Mouse (Mus musculus) cortical plate, adult 2 months (tissue): Measurements from ENCODE around the gene Fgf22. TPM values are rescaled to one million over a fixed set of nuclear protein-coding genes. Genes with fewer than 3 reads are reported as not detected.

Experiments
- H3K27ac ChIP-seq: fragments of 200-500 bp; 2 replicates; pipeline ENCODE4 v1.5.1; 2012; ENCODE audit warnings: low read length, control low read depth, inconsistent platforms; ENCODE audit not compliant: insufficient read depth
- H3K4me1 ChIP-seq: fragments of 200-500 bp; 2 replicates; pipeline ENCODE4 v1.6.1; 2011; ENCODE audit warnings: low read length; ENCODE audit not compliant: control insufficient read depth, insufficient read depth
- H3K4me3 ChIP-seq: fragments of 200-500 bp; 2 replicates; pipeline ENCODE4 v1.5.1; 2011; ENCODE audit warnings: mild to moderate bottlenecking, low read length, control low read depth; ENCODE audit not compliant: insufficient read depth
- CTCF ChIP-seq: fragments of 200-500 bp; IDR thresholded peaks from 2 replicates; pipeline ENCODE4 v1.5.1; 2011; ENCODE audit warnings: mild to moderate bottlenecking, control low read depth, low read length; ENCODE audit not compliant: insufficient read depth; ENCODE audit errors: extremely low read depth
- POLR2A ChIP-seq: fragments of 200-500 bp; IDR thresholded peaks from 2 replicates; pipeline ENCODE4 v1.6.1; 2011; ENCODE audit warnings: mild to moderate bottlenecking, low read length, control low read depth; ENCODE audit not compliant: insufficient read depth; ENCODE audit errors: extremely low read depth
- polyA plus RNA-seq: library from polyadenylated mRNA; depleted of rRNA; stranded (reverse); fragments of >200 nt; gene quantifications from 2 replicates; pipeline ENCODE4 v1.2.3, GENCODE M21; 2012; rRNA removed

Gene Fgf22
- polyA plus RNA-seq, 1 experiment: 6.5 TPM

DNA sequence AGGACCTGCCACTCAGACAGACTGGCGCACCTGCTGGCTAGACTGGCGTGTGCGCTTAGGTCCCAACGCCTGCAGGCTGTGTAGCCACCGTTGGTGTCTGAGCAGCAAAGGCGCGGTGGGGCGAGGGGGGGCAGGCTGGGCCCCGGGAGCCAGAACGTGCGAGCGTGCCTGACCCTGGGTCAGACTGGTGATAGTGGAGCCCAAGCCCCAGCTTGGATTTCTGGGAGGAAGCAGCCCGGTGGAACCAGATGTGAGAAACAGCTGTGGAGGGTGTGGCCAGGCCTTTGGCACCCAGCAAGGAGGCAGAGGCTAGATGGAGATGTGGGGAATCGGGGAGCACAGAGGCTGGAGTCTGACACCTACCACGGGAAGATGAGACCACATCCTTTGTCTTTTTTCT is 42.5 kb downstream of the Fgf22 start:
- Histone ChIP-seq H3K4me1 (peaks cover 12% of the 10 kb centered on the region; the same call in 1 of the 2 replicates), H3K4me3 (no peak overlapping the region), H3K27ac (no peak overlapping the region)
- TF ChIP-seq POLR2A (no peak), CTCF (no peak)

DNA sequence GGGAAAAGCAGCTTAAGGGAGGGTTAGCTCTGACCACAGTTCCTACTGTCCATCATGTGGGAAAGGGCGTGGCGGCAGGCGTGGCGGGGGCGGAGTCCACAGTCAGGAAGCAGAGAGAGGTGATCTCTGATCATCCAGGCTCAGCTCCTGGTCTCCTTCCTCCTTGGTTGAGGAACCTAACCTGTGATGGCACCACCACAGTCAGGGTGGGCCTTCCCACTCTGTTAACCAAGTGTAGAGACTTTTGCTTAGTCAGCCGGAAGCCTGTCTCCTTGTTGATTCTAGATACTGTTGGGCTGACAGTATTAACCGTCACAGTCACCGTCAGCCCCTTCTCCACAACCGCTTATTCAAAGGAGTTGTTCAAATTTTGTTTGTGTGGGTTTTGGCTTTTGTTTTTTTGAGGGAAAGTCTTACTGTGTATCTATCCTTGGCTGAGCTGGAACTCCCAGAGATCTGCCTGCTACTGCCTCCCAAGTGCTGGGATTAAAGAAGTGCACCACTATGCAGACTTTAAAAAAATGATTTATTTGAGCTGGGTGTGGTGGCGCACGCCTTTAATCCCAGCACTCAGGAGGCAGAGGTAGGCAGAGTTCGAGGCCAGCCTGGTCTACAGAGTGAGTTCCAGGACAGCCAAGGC is 43.5 kb downstream of the Fgf22 start:
- Histone ChIP-seq H3K27ac (no peak overlapping the region), H3K4me1 (peaks cover 19% of the 10 kb centered on the region), H3K4me3 (no peak overlapping the region)
- no peak for TF ChIP-seq POLR2A
- TF ChIP-seq CTCF: no peak

DNA sequence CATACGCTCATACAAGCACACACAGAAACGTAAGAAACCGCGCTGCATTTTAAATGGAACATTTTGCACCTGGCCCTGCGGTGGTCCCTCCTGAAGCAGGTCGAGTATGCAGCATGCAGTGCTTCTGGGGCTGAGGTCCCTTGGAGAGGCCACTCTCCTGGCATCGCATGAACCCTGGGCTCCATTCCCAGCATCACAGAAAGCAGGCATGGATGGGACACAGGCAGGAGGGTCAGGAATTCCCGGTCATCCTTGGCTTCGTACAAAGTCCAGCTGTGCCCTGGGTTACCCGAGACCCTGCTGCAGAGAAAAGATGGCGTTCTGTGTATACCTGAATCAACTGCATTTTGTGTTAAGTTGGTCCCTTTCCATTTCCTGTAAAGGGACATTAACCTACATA is 45.6 kb downstream of the Fgf22 start:
- Histone ChIP-seq H3K4me1 (peaks cover 21% of the 10 kb centered on the region), H3K4me3 (no peak overlapping the region), H3K27ac (no peak overlapping the region)
- TF ChIP-seq POLR2A (no peak), CTCF (no peak)

DNA sequence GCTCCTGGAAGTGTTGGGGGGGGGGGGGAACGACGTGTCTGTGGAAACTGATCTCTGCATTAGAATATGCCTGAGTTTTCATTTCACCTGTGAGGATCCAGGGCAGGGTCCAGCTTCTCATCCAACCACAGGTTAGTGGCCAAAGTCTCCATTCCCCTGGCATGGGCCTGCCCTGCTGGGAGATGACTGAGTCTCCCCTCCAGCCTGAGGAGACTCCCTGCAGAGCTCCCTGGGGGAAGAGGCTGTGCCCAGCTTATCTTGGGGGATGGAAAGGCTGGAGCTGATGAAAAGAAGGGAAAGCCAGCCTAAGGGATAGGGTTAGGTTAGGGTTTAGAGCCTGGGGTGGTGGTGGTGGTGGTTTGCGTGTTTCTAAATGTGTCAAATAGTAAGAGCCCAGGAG is 47.0 kb downstream of the Fgf22 start:
- H3K4me3 ChIP-seq: no peak overlapping the region

DNA sequence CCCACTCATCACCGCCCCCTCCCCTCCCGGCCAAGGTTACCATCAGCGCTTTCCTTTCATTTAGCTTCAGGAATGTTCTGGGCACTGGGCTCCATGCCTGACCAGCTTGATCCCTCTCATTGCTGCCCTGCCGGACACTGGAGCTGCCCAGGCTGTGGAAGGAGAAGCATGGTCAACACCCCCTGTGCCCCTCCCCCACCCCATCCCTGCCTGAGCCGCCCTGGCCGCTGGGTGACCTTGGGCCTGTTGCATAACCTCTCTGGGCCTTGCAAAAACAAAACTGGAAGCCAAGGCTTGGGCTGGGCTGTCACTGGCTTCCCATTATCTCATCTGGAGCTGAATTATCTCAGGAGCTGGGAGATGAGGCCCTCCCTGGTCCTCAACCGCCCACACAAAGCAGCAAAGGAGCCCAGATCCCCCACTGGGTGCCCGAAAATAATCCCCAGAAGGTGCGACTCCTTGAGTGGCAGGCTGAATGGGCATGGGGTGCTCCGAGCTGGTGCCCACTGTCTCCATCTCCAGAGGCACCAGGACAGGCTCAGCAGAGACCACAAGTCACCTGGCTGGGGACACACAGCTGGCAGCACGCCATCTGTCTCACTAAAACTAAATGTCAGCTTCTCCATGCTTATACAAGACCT is 47.6 kb downstream of the Fgf22 start:
- TF ChIP-seq CTCF (no peak), POLR2A (no peak)
- H3K4me1 ChIP-seq: peaks cover 23% of the 10 kb centered on the region
- peak overlapping the region; percentile 97 for H3K27ac ChIP-seq
- no peak overlapping the region for H3K4me3 ChIP-seq

More for the DNA sequence above, 47.0 kb downstream of the Fgf22 start:
- Histone ChIP-seq H3K27ac (peak overlapping the region; percentile 97), H3K4me1 (peaks cover 23% of the 10 kb centered on the region)
- TF ChIP-seq CTCF: no peak
- TF ChIP-seq POLR2A: no peak

DNA sequence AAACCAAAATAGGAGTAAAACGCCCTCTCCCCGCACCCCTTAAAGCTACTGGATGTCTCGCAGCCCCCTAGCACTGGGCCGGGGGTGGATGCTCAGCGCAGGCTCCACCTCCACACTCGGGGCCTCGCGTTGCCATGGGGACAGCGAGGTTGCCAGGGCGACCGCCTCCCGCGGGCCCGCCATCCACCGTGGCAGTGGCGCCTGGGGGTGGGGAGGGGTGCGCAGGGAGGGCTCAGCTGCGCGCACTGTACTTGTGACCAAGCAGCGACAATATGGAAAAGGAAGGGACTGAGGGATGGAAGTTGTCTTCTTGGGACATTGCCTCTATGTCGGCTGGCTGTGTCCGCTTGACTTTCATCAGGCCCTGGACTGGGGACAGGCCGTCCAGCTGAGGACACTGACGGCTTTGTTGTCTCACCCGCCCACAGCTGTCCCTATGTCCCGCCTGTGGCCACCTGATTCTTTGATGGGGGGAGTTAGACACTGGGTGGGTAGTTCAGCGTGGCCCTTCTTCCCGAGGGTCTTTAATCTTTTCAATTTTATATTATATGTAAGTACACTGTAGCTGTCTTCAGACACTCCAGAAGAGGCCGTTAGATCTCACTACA is 48.9 kb downstream of the Fgf22 start:
- Histone ChIP-seq H3K4me3 (0 out of 2 replicates have a peak overlapping the region, but pooled peaks have one; percentile 1), H3K4me1 (peaks cover 22% of the 10 kb centered on the region), H3K27ac (peak overlapping the region; percentile 97)
- no peak for TF ChIP-seq CTCF
- 0 out of 2 replicates have a peak, but pooled peaks have one; percentile 29 for TF ChIP-seq POLR2A

DNA sequence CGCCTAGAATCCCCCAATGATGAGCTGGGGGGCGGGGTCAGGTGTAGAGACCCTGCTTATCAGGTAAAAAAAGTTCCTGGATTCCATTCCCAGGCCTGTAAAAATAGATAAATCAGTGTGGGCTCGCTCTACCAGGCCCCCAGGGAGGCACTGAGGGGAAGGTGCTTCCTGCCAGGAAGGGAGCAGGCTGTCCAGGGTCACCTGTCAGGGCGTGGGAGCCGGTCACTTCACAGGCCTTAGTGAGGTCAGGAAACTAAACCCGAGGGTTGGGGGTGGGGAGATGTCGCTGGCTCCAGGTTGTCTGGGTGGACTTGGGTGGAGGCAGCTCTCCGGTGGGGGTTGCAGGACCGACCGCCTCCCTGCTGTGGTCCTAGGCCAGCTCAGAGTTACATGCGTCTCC is 50.8 kb downstream of the Fgf22 start:
- H3K4me1 ChIP-seq: peaks cover 20% of the 10 kb centered on the region
- no peak overlapping the region for H3K4me3 ChIP-seq
- H3K27ac ChIP-seq: peak overlapping the region; percentile 20
- TF ChIP-seq POLR2A (no peak), CTCF (no peak)

DNA sequence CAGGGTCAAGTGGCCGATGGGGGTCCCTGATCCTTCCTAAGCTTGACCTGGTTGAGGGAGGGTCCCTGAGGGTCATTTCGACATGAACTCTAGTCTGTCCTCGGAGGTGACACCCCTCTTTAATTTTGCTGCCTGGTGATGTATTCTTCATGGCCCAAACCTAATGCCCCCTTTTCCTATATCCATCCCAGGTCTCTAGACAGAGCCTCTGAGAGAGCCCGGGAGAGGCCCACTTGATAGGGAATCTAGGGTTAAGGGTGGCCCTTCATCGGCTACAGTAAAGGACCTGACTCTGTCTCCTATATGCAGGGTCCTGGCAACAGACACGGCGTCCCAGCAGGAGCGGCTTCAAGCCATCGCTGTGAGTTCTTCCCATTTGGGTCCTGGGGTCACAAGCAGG is 51.5 kb downstream of the Fgf22 start:
- TF ChIP-seq CTCF (no peak), POLR2A (no peak)
- peak overlapping the region; percentile 20 for H3K27ac ChIP-seq
- H3K4me1 ChIP-seq: peaks cover 20% of the 10 kb centered on the region
- 0 out of 2 replicates have a peak overlapping the region, but pooled peaks have one; percentile 3 for H3K4me3 ChIP-seq

DNA sequence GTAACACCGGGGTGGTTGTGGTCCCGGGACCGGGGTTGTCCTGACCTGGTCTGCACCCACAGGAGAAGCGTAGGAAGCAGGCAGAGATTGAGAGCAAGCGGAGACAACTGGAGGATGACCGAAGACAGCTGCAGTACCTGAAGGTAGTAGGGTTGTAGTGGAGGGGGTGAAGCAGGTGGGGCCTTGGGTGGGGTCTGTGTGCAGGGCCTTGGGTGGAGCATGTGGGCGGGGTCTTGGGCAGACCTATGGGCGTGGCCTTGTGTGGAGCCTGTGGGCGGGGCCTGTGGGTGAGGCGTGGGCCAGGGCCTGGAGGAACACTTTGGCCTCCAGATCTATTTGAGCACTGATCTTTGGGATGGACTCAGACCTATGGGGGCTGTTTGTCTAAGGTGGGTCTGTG is 52.1 kb downstream of the Fgf22 start:
- TF ChIP-seq POLR2A: no peak
- no peak for TF ChIP-seq CTCF
- H3K4me1 ChIP-seq: peaks cover 18% of the 10 kb centered on the region
- H3K27ac ChIP-seq: peak overlapping the region; percentile 20; the same call in 1 of the 2 replicates
- H3K4me3 ChIP-seq: 0 out of 2 replicates have a peak overlapping the region, but pooled peaks have one; percentile 3

DNA sequence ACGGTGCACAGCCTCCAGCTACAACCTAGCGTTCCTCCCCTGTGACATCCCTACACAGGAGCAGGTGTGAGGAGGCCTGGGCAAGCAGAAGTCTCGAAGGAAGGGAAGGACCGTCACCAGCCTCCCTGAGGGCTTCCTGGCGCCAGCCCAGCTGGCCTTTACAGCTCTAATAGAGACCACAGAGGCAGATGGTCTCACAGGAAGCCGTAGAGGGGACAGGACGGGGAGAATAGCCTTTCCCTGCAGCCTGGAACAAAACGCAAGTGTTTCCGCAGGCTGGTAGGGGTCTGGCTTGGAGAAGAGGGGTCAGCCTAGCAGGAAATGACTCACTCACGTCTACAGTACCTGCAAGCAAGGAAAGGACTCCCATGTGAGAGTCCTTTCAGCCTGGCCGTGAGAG is 53.0 kb downstream of the Fgf22 start:
- TF ChIP-seq POLR2A (no peak), CTCF (no peak)
- peaks cover 11% of the 10 kb centered on the region for H3K4me1 ChIP-seq
- H3K27ac ChIP-seq: 0 out of 2 replicates have a peak overlapping the region, but pooled peaks have one; percentile 3
- no peak overlapping the region for H3K4me3 ChIP-seq

Other genes starting within 250 kb of the Fgf22 start
- gene Plpp2, start 221.3 kb upstream of the Fgf22 start, polyA plus RNA-seq: 3.4 and 3.6 TPM in 2 replicates
- gene Mier2, start 199.9 kb upstream of the Fgf22 start, polyA plus RNA-seq: 78.3 and 79.6 TPM in 2 replicates
- gene Theg, start 167.7 kb upstream of the Fgf22 start, polyA plus RNA-seq: 1.9 and 2.6 TPM in 2 replicates
- gene C2cd4c, start 141.1 kb upstream of the Fgf22 start, polyA plus RNA-seq: 12.4 and 13.3 TPM in 2 replicates
- gene Shc2, start 117.2 kb upstream of the Fgf22 start, polyA plus RNA-seq: 56.2 and 65.5 TPM in 2 replicates
- 0.15 and 0.17 TPM in 2 replicates for gene Odf3l2, start 109.3 kb upstream of the Fgf22 start, polyA plus RNA-seq
- gene Madcam1, start 90.5 kb upstream of the Fgf22 start, polyA plus RNA-seq: not detected in 2 replicates
- 87.5 and 88.2 TPM in 2 replicates for gene Tpgs1, start 85.7 kb upstream of the Fgf22 start, polyA plus RNA-seq
- 110 TPM in 2 replicates for gene Cdc34, start 72.9 kb upstream of the Fgf22 start, polyA plus RNA-seq
- 1.1 and 1.4 TPM in 2 replicates for gene Gzmm, start 66.1 kb upstream of the Fgf22 start, polyA plus RNA-seq
- 1,018 and 1,074 TPM in 2 replicates for gene Bsg, start 50.6 kb upstream of the Fgf22 start, polyA plus RNA-seq
- gene Hcn2, start 38.4 kb upstream of the Fgf22 start, polyA plus RNA-seq: 123 and 128 TPM in 2 replicates
- 51.6 and 54.9 TPM in 2 replicates for gene Polrmt, start 8.5 kb upstream of the Fgf22 start, polyA plus RNA-seq
- 157 TPM in 2 replicates for gene Rnf126, start 11.9 kb downstream of the Fgf22 start, polyA plus RNA-seq
- gene Fstl3, start 22.2 kb downstream of the Fgf22 start, polyA plus RNA-seq: 5.7 and 5.9 TPM in 2 replicates
- gene Prss57, start 35.9 kb downstream of the Fgf22 start, polyA plus RNA-seq: 1.4 and 2.1 TPM in 2 replicates
- gene Palm, start 38.5 kb downstream of the Fgf22 start, polyA plus RNA-seq: 294 and 331 TPM in 2 replicates
- 0.13 and 0.21 TPM in 2 replicates for gene Misp, start 65.9 kb downstream of the Fgf22 start, polyA plus RNA-seq
- 53.3 and 54.1 TPM in 2 replicates for gene Ptbp1, start 99.4 kb downstream of the Fgf22 start, polyA plus RNA-seq
- 4.3 and 5.2 TPM in 2 replicates for gene Prtn3, start 119.4 kb downstream of the Fgf22 start, polyA plus RNA-seq
- 79.9 and 80.5 TPM in 2 replicates for gene Plppr3, start 119.6 kb downstream of the Fgf22 start, polyA plus RNA-seq
- gene Elane, start 131.2 kb downstream of the Fgf22 start, polyA plus RNA-seq: not detected in 2 replicates
- gene Cfd, start 135.8 kb downstream of the Fgf22 start, polyA plus RNA-seq: 0.40 and 1.6 TPM in 2 replicates
- gene Med16, start 153.8 kb downstream of the Fgf22 start, polyA plus RNA-seq: 64.8 and 68.2 TPM in 2 replicates
- gene Gm26602, start 155.8 kb downstream of the Fgf22 start, polyA plus RNA-seq: not detected in 2 replicates
- 12.1 and 12.5 TPM in 2 replicates for gene Kiss1r, start 161.9 kb downstream of the Fgf22 start, polyA plus RNA-seq
- gene R3hdm4, start 166.1 kb downstream of the Fgf22 start, polyA plus RNA-seq: 425 TPM in 2 replicates
- 3.1 and 3.2 TPM in 2 replicates for gene Arid3a, start 172.0 kb downstream of the Fgf22 start, polyA plus RNA-seq
- 60.9 and 63.2 TPM in 2 replicates for gene Wdr18, start 205.1 kb downstream of the Fgf22 start, polyA plus RNA-seq
- 0.21 and 0.40 TPM in 2 replicates for gene Grin3b, start 215.6 kb downstream of the Fgf22 start, polyA plus RNA-seq
- 168 and 183 TPM in 2 replicates for gene Tmem259, start 229.3 kb downstream of the Fgf22 start, polyA plus RNA-seq
- 8.0 and 9.0 TPM in 2 replicates for gene Cnn2, start 233.5 kb downstream of the Fgf22 start, polyA plus RNA-seq
- 10.9 and 11.5 TPM in 2 replicates for gene Abca7, start 241.4 kb downstream of the Fgf22 start, polyA plus RNA-seq